Mouse (Mus musculus) forebrain, embryonic 10.5 days (tissue): Measurements from ENCODE around the gene Pithd1. TPM values are rescaled to one million over a fixed set of nuclear protein-coding genes. Genes with fewer than 3 reads are reported as not detected.

Experiments
- DNase-seq: peaks from one replicate; pipeline ENCODE4 v3.0.0-alpha.2; 2017; ENCODE audit warnings: low spot score; ENCODE audit errors: extremely low spot score
- H3K27ac ChIP-seq: fragments of 300-500 bp; sonication (generic); 2 replicates; pipeline ENCODE4 v1.5.1; 2016; ENCODE audit warnings: mild to moderate bottlenecking
- H3K27me3 ChIP-seq: fragments of 300-500 bp; sonication (generic); 2 replicates; pipeline ENCODE4 v1.6.1; 2016; ENCODE audit warnings: mild to moderate bottlenecking; ENCODE audit not compliant: poor library complexity, severe bottlenecking
- H3K36me3 ChIP-seq: fragments of 300-500 bp; sonication (generic); replicated peaks from 2 replicates; pipeline ENCODE4 v1.6.1; 2016; ENCODE audit warnings: mild to moderate bottlenecking, moderate library complexity
- H3K4me1 ChIP-seq: fragments of 300-500 bp; sonication (generic); 2 replicates; pipeline ENCODE4 v1.6.1; 2016
- H3K4me3 ChIP-seq: fragments of 300-500 bp; sonication (generic); 2 replicates; pipeline ENCODE4 v1.5.1; 2016; ENCODE audit warnings: mild to moderate bottlenecking, moderate library complexity
- H3K9me3 ChIP-seq: fragments of 300-500 bp; sonication (generic); 2 replicates; pipeline ENCODE4 v1.6.1; 2016; ENCODE audit warnings: mild to moderate bottlenecking, moderate library complexity
- WGBS: fragments of 180-500 bp; shearing (Covaris S2); methylation state at CpG from one replicate; pipeline ENCODE4 v1.1.7; 2016; 5-methylcytosine and 5-hydroxymethylcytosine counted together
- polyA plus RNA-seq: library from polyadenylated mRNA; unstranded; fragments of >200 nt; fragmentation: Nextera tagmentation; extraction: Ambion mirVana; gene quantifications from 2 replicates; pipeline ENCODE4 v1.2.1, GENCODE M21; 2016

Pithd1 gene
- polyA plus RNA-seq, 1 experiment from 2014 or later = 75.8 TPM

DNA sequence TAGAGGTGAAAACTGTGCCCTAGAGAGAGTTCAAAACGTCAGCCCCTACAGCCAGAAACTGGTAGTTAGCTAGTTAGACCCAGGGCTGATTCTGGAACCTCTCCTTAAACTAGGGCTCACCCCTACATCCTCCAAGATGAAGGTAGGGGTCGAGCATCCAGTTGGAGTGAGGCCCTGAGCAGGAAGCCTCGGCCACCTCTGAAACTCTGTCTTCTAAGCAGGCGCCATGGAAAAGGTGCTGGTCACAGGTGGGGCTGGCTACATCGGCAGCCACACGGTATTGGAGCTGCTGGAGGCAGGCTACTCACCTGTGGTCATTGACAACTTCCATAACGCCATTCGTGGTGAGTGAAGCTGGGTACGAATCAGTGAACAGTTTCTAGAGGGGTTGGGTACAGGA lies 22.0 kb downstream of the Pithd1 start:
- H3K4me1 ChIP-seq = peaks cover 38% of the 10 kb centered on the region
- no peak overlapping the region for H3K27ac ChIP-seq
- no peak for DNase-seq
- peaks cover 57% of the 10 kb centered on the region for H3K36me3 ChIP-seq
- H3K27me3 ChIP-seq = 0 out of 2 replicates have a peak, but pooled peaks cover 6% of the 10 kb centered on the region
- H3K9me3 ChIP-seq = no peaks in the 10 kb centered on the region
- no peak overlapping the region; the same call in 1 of the 2 replicates for H3K4me3 ChIP-seq
- WGBS = 89% methylated on average over 9 of the region's 9 CpGs

DNA sequence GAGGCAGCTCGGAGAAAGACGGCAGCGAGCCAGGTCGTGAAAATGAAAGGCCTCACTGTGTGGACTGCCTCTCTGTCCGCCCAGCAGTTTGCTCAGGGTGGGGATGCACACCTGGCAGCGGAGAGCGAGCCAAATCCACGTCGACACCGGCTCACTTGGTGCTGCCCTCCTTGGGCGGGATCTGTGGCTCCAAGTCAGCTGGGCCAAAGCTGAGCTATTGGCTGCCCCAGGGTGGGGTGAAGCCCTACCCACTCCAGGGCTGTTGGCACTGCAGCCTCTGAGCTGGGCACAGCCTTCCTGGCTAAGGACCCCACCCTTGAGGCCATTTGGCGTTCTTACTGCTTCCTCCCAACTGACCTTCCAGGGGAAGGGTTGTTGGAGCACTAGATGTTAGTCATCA lies 22.6 kb downstream of the Pithd1 start:
- Histone ChIP-seq H3K9me3 (no peaks in the 10 kb centered on the region), H3K4me1 (peaks cover 38% of the 10 kb centered on the region), H3K4me3 (peak overlapping the region; percentile 85), H3K27ac (peak overlapping the region; percentile 92), H3K36me3 (peaks cover 56% of the 10 kb centered on the region), H3K27me3 (0 out of 2 replicates have a peak, but pooled peaks cover 6% of the 10 kb centered on the region)
- WGBS = 5% methylated on average over 12 of the region's 12 CpGs
- no peak for DNase-seq

DNA sequence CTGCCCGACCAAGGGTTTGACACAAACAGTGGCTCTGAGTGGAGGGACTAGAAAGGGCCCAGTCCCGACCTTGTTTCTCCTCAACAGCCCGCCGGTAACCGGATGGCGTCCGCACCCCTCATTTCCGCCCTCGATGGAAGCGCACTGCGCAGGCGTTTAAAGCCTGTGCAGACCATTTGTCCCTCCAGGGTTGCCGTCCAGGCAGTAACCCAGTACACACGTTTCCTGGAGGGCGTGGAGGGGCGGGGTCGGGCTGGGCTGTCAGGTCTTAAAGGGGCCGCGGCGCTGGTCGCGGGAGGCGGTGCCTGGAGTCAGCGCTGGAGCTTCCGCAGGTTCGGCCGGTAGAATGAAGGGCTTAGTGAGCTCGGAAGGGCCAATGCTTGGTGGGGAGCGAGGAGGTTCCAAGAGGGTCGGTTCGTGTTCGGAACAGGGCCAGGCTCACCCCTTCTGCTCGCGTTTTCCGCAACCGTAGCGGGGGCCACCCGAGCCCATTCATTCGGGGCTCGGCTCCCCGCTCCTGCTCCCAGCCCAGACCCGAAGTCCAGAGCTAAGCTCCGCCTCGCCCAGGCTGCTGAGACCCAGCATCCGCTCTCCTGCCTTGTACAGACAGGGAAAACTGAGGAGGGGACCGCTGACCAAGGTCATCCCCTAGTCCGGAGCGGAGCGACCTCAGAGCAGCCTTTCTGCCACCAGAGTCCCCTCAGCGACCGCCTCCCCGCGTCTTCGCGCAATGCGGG lies 23.4 kb downstream of the Pithd1 start, which contains the start of gene Gale:
TSS of gene Gale (plus strand) at position 271 of the 737 bp plus-strand sequence.
- peak within 1 kb of the TSS; percentile 92 for H3K27ac ChIP-seq
- H3K9me3 ChIP-seq = no peaks in the 10 kb centered on the region
- H3K27me3 ChIP-seq = 0 out of 2 replicates have a peak, but pooled peaks cover 6% of the 10 kb centered on the region
- H3K4me3 ChIP-seq = peak within 1 kb of the TSS; percentile 85
- peaks cover 55% of the 10 kb centered on the region for H3K36me3 ChIP-seq
- DNase-seq = peak; percentile 97
- under 1% methylated on average over 56 of the region's 56 CpGs for WGBS
- peaks cover 37% of the 10 kb centered on the region for H3K4me1 ChIP-seq

DNA sequence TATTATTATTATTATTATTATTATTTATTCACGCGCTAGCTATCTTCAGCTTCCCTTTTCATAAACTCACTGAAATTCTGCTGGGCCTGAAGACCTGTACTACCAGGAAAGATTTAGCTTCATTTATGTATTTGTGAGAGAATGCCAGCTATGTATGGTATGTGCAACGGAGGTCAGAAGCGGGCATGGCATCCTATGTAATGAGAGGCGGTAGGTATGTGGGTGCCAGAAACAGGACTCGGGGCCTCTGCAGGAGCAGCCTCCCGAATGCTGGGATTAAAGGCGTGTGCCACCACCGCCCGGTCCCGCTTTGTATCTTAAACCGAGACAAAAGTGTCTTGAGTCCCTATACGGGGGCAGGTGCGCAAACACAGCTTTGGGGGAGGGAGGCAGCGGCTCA lies 24.1 kb downstream of the Pithd1 start:
- H3K27me3 ChIP-seq = 0 out of 2 replicates have a peak, but pooled peaks cover 6% of the 10 kb centered on the region
- H3K9me3 ChIP-seq = no peaks in the 10 kb centered on the region
- 6% methylated on average over 15 of the region's 15 CpGs for WGBS
- peaks cover 39% of the 10 kb centered on the region for H3K4me1 ChIP-seq
- peak overlapping the region; percentile 85 for H3K4me3 ChIP-seq
- H3K27ac ChIP-seq = peak overlapping the region; percentile 92
- DNase-seq = no peak
- peaks cover 55% of the 10 kb centered on the region for H3K36me3 ChIP-seq

- H3K27ac ChIP-seq = no peak overlapping the region
- peaks cover 53% of the 10 kb centered on the region for H3K36me3 ChIP-seq
- H3K27me3 ChIP-seq = 0 out of 2 replicates have a peak, but pooled peaks cover 6% of the 10 kb centered on the region
- H3K4me3 ChIP-seq = peak overlapping the region; percentile 85
- no peak for DNase-seq
- peaks cover 40% of the 10 kb centered on the region for H3K4me1 ChIP-seq
- no peaks in the 10 kb centered on the region for H3K9me3 ChIP-seq
- 92% methylated on average over 7 of the region's 7 CpGs for WGBS
Measured at GRCm38 (mm10) chr4:135962198-135962597, 24.9 kb downstream of the Pithd1 start.

DNA sequence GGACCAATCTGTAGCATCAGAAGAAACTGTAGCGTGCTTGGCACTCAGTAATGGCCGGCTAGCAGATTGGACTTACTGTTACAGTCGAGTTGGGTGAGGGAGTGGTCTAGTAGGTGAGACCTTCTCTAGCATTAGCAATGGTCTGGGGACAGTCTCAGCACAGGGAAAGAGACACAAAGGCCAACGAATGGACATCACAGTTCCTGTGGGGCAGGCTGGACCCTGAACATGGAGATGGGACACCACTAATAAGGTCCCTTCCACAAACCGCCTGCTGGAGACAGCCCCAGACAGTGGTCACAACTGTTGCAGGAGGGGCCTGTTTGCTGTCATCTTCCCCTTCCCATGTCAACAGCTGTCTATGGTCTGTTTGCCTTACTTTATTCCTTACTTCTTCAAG lies 25.4 kb downstream of the Pithd1 start:
- H3K36me3 ChIP-seq = peaks cover 49% of the 10 kb centered on the region
- no peak overlapping the region for H3K27ac ChIP-seq
- H3K4me3 ChIP-seq = no peak overlapping the region
- peaks cover 40% of the 10 kb centered on the region for H3K4me1 ChIP-seq
- WGBS = 91% methylated on average over 5 of the region's 5 CpGs
- H3K27me3 ChIP-seq = 0 out of 2 replicates have a peak, but pooled peaks cover 6% of the 10 kb centered on the region
- DNase-seq = no peak
- H3K9me3 ChIP-seq = no peaks in the 10 kb centered on the region

- H3K27ac ChIP-seq = no peak overlapping the region
- WGBS = 29% methylated on average over 5 of the region's 5 CpGs
- H3K27me3 ChIP-seq = 0 out of 2 replicates have a peak, but pooled peaks cover 6% of the 10 kb centered on the region
- H3K36me3 ChIP-seq = peaks cover 49% of the 10 kb centered on the region
- peak; percentile 79 for DNase-seq
- peaks cover 39% of the 10 kb centered on the region for H3K4me1 ChIP-seq
- no peaks in the 10 kb centered on the region for H3K9me3 ChIP-seq
- H3K4me3 ChIP-seq = no peak overlapping the region
Measured at GRCm38 (mm10) chr4:135960717-135961116, 26.3 kb downstream of the Pithd1 start.

- Histone ChIP-seq H3K9me3 (no peaks in the 10 kb centered on the region), H3K27me3 (no peaks in the 10 kb centered on the region), H3K4me1 (peaks cover 21% of the 10 kb centered on the region), H3K36me3 (peaks cover 55% of the 10 kb centered on the region), H3K4me3 (no peak overlapping the region), H3K27ac (no peak overlapping the region)
- DNase-seq = no peak
- 61% methylated on average over 8 of the region's 8 CpGs for WGBS
Measured at GRCm38 (mm10) chr4:135958354-135958753, 28.7 kb downstream of the Pithd1 start.

GRCm38 (mm10) chr4:135955886-135956285 lies 31.2 kb downstream of the Pithd1 start:
- H3K9me3 ChIP-seq = peaks cover 7% of the 10 kb centered on the region; the same call in 1 of the 2 replicates
- peaks cover 11% of the 10 kb centered on the region; the same call in 1 of the 2 replicates for H3K4me1 ChIP-seq
- 91% methylated on average over 9 of the region's 9 CpGs for WGBS
- no peak overlapping the region for H3K4me3 ChIP-seq
- DNase-seq = no peak
- no peak overlapping the region for H3K27ac ChIP-seq
- peaks cover 78% of the 10 kb centered on the region for H3K36me3 ChIP-seq
- no peaks in the 10 kb centered on the region for H3K27me3 ChIP-seq

- WGBS = 22% methylated on average over 2 of the region's 2 CpGs
- peaks cover 68% of the 10 kb centered on the region for H3K36me3 ChIP-seq
- no peaks in the 10 kb centered on the region for H3K27me3 ChIP-seq
Measured at GRCm38 (mm10) chr4:135954241-135954640, 32.8 kb downstream of the Pithd1 start.

DNA sequence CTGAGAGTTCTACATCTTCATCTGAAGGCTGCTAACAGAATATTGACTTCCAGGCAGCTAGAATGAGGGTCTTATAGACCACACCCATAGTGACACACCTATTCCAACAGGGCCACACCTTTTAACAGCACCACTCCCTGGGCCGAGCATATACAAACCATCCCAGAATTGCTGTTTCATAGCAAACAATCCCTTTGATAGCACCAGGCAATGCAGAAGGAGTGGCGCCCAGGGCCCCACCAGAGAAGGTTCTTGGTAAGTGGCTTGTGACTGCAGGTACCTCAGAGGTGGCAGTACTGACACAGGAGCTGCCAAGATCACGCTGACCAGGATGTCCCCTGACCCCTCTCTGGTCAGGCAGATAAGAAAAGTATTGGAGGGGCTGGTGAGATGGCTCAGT lies 33.9 kb downstream of the Pithd1 start:
- no peak overlapping the region for H3K4me3 ChIP-seq
- DNase-seq = no peak
- H3K4me1 ChIP-seq = peaks cover 9% of the 10 kb centered on the region; the same call in 1 of the 2 replicates
- no peaks in the 10 kb centered on the region for H3K27me3 ChIP-seq
- 86% methylated on average over 3 of the region's 3 CpGs for WGBS
- peaks cover 7% of the 10 kb centered on the region; the same call in 1 of the 2 replicates for H3K9me3 ChIP-seq
- peaks cover 57% of the 10 kb centered on the region for H3K36me3 ChIP-seq
- no peak overlapping the region for H3K27ac ChIP-seq

More at GRCm38 (mm10) chr4:135954241-135954640, 32.8 kb downstream of the Pithd1 start:
- H3K27ac ChIP-seq = no peak overlapping the region
- H3K9me3 ChIP-seq = peaks cover 7% of the 10 kb centered on the region; the same call in 1 of the 2 replicates
- H3K4me3 ChIP-seq = no peak overlapping the region
- DNase-seq = peak; percentile 74
- peaks cover 14% of the 10 kb centered on the region; the same call in 1 of the 2 replicates for H3K4me1 ChIP-seq

DNA sequence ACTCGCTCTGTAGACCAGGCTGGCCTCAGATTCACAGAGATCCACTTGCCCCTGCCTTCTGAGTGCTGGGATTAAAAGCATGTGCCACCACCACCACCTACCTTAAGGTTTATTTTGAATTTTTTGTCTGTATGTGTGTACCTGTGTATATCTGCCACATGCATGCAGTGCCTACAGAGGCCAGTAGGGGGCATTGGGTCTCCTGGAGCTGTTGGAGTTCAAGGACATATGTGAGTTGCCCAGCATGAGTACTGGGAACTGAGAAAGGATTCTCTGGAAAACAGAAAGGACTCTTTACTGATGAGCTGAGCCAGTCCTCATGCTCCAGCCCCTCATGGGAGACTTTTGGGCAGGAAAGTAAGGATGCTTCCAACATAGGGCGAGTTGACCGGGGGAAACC lies 35.6 kb downstream of the Pithd1 start:
- Histone ChIP-seq H3K4me3 (no peak overlapping the region), H3K27me3 (no peaks in the 10 kb centered on the region), H3K36me3 (peaks cover 46% of the 10 kb centered on the region), H3K9me3 (peaks cover 7% of the 10 kb centered on the region; the same call in 1 of the 2 replicates), H3K4me1 (peaks cover 14% of the 10 kb centered on the region), H3K27ac (no peak overlapping the region)
- no peak for DNase-seq
- WGBS = 91% methylated on average over 3 of the region's 3 CpGs

DNA sequence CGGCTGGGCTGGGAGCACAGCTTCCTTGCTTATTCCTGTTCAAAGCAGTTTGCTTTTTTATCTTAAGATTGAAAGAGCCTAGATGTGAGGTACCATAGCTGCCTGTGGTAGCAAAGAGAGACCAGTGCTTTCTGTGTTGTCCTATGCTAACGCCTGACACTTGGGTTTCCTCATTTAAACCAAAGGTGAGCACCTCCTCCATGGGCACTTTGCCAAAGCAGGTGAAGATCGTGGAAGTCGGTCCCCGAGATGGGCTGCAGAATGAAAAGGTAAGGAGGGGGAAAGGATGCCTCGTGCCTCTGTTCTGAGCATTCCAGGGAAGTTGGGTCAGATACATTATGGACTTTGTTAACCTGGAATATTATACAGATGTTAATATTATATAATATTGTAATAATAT lies 36.7 kb downstream of the Pithd1 start:
- Histone ChIP-seq H3K4me3 (no peak overlapping the region), H3K4me1 (peaks cover 23% of the 10 kb centered on the region), H3K27me3 (no peaks in the 10 kb centered on the region), H3K27ac (no peak overlapping the region), H3K36me3 (peaks cover 35% of the 10 kb centered on the region), H3K9me3 (peaks cover 7% of the 10 kb centered on the region; the same call in 1 of the 2 replicates)
- WGBS = 93% methylated on average over 6 of the region's 6 CpGs
- DNase-seq = no peak
